Mouse (Mus musculus) natural killer cell, adult 2 months (primary cell): Measurements from ENCODE around the gene Olfr598.
"Not testable (repeated sequence)": the region's sequence is repeated elsewhere in the genome, so short reads cannot be mapped to it uniquely, and the experiment has no call there.

ENCODE experiments used
- DNase-seq, 2 experiments: peaks; one replicate each; pipeline ENCODE4 v3.0.0; 2022; ENCODE audit warnings: low spot score in 2 of 2

Gene Olfr598

GRCm38 (mm10) chr7:103323268-103323667 lies at the start of gene Olfr598:
Gene Olfr598, plus strand, starts transcription at chr7:103323568.
- DNase-seq = no peak

DNA sequence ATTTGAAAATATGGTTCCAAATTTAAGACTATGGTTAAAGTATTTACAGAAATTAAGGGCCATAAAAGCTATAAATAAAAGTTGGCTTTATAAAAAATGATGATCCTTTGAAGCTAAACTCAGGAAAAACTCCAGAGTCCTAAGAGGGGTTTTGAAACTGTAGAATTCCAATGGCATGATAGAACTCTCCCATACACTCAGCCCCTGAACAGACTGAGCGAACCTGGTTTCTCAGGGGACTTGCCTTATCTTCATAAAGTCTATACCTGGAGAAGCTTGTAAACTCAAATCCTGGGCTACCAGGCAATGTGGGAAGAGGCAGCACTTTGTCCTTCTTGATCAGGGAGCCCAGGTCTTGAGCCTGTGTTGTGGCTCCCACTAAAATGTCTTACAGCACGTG lies 18.0 kb upstream of the Olfr598 start, which contains the start of gene Olfr596:
TSS of gene Olfr596 (plus strand) at position 301 of the 400 bp plus-strand sequence.
- DNase-seq = not testable (repeated sequence)

GRCm38 (mm10) chr7:103316015-103316414 lies 7.4 kb upstream of the Olfr598 start, which contains the start of gene Olfr597:
Gene Olfr597, plus strand, starts transcription at chr7:103316315.
- not testable (repeated sequence) for DNase-seq

DNA sequence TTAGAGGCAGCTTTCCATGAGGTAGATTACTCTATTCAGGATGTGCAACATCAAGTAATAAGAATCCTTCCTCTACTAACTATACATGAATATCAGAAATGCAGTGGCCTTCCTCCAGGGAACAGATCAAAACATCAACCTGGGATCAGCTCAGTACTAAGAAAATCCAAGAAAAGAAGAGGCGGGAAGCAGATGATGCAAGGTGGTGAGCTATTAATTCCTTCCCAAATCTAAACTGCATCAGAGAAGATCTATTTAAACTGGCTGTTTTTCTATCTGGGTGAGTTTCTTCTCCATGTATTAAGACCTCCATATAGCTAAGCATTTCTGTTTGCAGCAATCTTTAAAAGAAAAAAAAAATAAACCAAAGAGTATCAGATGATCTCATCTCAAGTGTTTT lies 12.2 kb downstream of the Olfr598 start, which contains the start of gene Olfr599:
TSS of gene Olfr599 (plus strand) at position 301 of the 400 bp plus-strand sequence.
- DNase-seq = no peak

- no peak for DNase-seq
These were observed 26.2 kb downstream of the Olfr598 start, which contains the start of gene Olfr600 for GRCm38 (mm10) chr7:103349569-103349968. Gene Olfr600, minus strand, starts transcription at chr7:103349669.

- no peak for DNase-seq
These were observed 39.2 kb downstream of the Olfr598 start, which contains the start of gene Olfr601 for GRCm38 (mm10) chr7:103362555-103362954. Gene Olfr601, minus strand, starts transcription at chr7:103362655.
